Mouse (Mus musculus) naive thymus-derived CD4-positive, alpha-beta T cell, adult 2 months (primary cell): Measurements from ENCODE around the gene Caml.
"Not testable (repeated sequence)": the region's sequence is repeated elsewhere in the genome, so short reads cannot be mapped to it uniquely, and the experiment has no call there.

Source experiments
- DNase-seq: peaks from one replicate; pipeline ENCODE4 v3.0.0-alpha.2; 2011; ENCODE audit warnings: low read depth

Gene Caml

DNA sequence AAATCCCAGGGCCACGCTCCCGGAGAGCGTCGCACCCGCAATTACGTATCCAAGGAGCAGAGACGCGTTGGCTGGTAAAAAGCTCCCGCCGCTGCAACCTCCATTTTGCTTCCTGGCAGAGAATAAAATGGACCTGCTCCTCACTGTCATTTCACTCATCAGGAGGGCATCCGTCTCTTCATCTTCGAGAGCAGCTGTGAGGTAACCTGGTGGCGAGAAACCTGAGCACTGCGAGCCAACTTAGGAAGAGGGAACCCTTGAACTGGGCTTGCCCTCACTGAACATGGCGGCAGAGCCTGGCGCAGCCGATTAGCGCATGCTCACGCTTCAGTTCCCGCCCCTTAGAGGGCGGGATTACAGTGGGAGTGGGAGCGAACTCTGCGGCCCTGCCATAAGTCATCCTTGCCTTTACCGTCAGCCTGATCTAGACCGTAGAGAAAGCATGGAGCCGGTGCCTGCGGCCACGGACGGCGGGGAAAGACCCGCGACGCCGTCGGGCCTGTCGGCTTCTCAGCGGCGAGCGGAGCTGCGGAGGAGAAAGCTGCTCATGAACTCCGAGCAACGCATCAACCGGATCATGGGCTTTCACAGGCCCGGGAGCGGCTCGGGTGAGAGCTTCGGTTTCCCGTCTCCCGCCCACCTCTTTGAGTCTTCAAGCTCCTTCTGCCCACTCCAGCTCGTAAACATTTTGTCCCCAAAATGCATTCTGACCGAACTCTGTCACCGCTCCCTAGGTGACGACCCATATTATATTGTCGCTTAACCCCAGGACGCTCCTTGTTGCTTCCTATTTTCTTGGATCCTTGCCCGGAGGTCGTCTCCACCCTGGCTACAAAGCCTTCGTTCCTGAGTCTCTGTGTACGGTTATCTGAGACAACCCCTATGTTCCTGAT is at the start of gene Caml:
TSS of gene Caml (plus strand) at position 357 of the 893 bp plus-strand sequence.
- DNase-seq: peak; percentile 96

DNA sequence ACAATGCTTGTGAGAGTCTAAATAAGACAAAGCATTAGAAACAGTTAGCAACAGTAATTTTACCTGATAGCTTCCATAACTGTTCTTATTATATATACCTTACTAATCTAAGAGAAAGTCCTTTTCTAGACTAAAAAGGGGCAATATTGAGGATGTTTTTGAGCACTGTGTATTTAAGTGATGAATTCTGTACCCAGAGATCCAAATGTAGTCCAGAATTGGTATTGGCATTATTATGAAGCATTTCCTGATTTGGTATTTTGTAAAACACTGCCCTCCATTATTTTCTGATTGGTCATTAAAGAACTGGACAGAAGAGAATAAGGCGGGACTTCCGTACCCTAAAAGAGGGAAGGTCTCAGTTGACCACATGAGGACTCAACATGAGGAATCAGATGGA is 49.4 kb upstream of the Caml start, which contains the start of gene Tmed9:
TSS of gene Tmed9 (plus strand) at position 301 of the 400 bp plus-strand sequence.
- no peak for DNase-seq

DNA sequence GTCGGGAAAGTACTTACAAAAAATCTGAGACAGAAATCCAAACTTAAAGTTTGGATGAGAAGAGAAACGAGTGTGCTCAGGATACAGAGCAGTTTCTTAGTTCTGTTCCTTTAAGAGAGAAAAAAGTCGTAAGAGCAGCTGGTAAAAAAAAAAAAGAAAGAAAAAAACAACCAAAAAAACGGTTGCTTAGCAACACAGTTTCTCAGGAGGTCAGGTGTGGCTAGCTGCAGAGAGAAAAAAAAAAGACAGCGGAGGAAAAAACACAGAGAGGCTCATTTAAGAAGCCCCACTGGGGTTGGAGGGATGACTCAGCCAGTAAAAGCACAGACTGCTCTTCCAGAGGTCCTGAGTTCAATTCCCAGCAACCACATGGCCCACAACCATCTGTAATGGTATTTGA is 48.5 kb upstream of the Caml start:
- no peak for DNase-seq

DNA sequence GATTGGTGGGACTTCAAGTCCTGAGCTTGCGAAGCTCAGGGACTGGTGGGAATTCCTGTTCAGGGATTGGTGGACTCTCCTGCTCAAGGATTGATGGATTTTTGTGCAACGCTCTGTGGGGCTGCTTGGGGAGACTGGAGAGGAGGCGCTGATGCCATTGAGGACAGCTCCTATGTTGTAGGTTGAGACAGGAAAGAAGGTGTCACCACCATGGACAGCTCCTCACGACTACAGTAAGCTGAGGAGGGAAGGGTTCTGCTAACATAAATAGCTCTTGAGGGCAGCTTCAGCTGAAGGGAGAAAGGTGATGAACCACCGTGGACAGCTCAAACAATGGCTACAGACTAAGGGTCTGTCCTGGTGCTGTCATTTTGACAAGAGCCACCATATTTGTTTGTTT is 46.9 kb upstream of the Caml start:
- DNase-seq: no peak

DNA sequence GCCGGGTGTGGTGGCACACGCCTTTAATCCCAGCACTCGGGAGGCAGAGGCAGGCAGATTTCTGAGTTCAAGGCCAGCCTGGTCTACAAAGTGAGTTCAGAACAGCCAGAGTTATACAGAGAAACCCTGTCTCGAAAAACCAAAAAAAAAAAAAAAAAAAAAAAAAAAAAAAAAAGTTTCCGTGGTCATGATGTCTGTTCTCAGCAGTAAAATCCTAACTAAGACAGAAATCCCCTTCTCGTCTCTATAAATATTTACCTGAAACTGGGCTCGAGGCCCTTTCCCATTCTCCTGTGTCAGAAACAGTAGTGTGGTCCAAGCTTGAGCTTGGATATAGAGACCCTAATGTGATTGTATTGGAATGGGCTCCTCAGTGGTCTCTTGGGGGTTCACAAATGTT is 45.9 kb upstream of the Caml start:
- DNase-seq: not testable (repeated sequence)

DNA sequence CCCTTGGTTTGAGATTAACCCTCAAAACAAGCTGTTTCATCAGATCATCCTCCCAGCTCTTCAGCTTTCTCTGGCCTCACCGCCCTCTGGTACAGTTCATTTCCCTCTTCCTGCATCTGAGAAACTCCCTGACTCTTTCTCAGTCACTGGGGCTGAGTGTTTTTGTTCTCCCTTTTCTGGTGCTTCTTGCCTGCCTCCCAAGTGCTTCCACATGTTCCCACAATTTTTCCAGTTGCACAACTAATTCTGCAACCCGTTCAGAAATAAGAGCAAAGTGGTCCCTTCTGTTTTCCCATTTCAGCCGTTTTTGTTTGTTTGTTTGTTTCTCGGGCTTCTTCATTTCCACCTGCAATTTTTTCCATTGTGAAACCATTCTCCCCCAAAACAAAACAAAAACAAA is 44.7 kb upstream of the Caml start:
- DNase-seq: no peak

DNA sequence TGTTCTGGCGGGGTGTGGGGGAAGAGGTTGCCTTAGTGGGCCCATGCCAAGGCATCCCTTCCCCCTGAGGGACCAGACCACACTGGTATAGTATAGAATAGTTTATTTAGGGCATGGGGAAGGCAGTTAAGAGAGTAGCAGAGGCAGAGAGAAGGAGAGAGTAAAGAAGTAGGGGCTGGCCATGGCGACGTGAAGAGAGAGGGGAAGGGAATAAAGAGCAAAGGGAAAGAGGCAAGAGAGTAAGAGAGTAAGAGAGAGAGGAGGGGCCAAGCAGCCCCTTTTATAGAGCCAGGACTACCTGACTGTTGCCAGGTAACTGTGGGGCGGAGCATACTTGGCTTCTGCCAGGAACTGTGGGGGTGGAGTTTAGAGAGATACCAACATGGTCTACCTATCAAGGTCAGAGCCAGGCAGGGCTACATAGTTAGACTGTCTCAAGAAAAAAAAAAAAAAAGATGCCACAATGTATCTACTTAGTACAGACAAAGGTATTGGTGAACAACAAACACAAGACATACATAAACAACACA is 30.8 kb upstream of the Caml start:
- DNase-seq: no peak

DNA sequence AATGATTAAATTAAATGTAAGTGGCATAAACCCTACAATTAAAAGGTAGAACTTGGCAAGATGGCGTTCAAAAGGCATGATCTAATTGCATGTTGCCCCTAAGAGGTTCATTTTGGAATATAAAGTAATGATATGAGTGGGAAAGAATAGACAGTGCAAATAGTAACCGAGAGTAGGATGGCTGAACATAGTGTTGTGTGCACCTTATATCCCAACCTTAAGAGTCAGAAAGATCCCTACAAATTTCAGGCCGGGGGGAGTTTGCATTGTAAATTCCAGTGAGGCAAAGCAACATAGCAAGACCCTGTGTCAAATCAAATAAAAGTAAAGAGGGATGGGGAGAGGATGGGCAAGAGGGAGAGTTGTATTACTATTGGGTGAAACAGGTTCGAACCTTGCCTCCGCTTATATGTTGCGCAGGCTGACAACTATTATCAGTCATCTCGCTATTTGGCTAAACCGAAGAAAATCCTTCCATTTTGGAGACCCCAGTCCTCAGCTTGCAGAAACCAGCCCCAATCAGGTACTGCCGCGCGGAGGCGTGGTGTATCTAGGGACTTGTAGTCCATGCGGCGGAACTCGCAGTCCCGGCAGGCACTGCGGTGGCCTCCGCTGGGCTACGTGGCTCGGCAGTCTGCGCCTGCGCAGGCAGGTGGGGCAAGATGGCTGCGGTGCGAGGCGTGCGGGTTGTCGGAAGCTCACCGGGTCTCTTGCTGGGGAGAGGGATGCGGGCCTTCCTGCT is 30.1 kb upstream of the Caml start:
- DNase-seq: peak; percentile 97

DNA sequence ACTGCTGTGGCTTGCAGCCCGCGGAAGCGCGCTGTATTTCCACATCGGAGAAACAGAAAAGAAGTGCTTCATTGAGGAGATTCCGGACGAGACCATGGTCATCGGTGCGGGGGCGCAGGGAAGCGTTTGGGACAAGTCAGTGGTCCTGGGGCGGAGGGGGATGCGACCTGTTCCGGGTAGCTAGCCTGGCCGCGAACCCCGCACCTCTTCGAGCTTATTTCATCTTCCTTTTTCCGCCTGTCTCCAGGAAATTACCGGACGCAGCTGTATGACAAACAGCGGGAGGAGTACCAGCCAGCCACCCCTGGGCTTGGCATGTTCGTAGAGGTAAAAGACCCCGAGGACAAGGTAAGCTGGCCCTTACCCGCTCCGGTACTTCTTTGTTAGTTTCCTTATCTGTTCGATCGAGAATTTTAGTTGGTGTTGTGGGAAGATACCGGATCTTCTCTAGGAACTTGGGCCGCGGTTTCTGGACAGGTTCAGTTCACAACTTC is 29.5 kb upstream of the Caml start:
- DNase-seq: no peak

DNA sequence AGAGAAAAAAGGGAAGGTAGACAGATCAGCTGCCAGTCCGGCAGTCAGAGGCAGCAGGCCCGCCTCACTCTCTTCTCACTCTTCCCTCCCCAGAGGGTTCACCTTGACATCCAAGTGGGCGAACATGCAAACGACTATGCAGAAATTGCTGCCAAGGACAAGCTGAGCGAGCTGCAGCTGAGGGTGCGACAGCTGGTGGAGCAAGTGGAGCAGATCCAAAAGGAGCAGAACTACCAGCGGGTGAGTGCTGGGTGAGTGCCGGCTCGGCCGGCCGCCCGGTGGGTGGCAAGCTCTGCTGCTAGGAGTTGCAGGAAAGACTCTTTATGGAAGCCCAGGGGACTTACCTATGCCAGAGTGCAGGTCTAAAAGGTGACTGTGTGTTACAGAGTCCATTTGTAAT is 27.4 kb upstream of the Caml start:
- DNase-seq: no peak

DNA sequence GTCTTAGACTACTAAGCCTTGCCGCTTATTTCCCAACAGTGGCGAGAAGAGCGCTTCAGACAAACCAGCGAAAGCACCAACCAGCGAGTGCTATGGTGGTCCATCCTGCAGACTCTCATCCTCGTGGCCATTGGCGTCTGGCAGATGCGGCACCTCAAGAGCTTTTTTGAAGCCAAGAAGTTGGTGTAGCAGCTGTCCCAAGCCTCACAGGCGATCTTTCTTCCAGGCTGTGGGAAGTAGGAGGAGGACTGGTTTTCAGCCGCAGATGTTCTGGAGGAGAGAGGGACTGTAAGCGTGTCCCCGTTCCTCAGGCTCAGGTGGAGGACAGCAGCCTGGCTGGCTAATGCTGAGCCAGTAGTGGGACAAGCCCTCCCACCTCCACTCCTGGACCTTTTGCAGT is 26.0 kb upstream of the Caml start:
- no peak for DNase-seq

DNA sequence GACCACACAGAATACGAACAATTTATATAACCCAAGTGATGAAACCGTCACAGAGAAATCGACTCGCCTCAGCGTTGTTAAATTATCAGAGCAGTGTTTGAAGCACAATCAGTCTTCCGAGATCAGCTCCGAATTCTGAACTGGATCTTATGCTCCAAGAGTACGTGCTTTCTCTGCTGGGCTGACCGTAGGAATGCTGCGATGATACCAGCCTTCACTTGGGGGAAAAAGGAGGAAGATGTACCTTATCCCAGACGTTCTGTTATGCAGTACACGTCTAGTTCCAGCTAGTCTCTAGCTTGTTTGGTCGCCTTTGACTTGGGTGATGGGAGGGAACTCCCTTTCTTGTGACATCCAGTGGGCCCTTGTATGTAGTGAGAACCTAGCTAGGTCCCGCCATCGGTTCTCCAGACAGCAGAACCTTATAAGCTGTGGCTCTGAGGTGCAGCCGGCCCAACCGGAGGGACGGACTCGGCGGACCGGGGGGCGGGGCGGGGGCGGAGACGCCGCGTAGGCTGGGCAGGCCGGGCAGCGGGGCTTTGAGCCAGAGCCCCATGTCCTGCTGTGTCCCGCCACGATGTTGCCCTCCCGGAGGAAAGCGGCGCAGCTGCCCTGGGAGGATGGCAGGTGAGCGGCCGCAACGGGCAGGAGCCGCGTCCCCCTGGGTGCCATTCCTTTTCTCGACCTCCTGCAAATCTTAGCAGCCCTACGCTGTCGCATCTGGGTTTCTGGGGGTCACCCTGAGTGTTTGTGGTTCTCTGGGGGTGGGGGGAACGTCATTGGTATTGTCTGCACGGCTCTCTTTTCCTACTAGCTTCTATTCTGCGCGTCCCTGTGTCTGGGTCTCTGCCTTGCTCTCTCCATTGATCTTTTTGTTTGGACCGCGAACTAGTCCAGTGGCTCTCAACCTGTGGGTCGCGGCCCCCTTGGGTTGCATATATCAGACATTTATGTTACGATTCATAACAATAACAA is 23.0 kb upstream of the Caml start, which contains the start of gene B4galt7:
TSS of gene B4galt7 (plus strand) at position 331 of the 975 bp plus-strand sequence.
- peak; percentile 78 for DNase-seq

DNA sequence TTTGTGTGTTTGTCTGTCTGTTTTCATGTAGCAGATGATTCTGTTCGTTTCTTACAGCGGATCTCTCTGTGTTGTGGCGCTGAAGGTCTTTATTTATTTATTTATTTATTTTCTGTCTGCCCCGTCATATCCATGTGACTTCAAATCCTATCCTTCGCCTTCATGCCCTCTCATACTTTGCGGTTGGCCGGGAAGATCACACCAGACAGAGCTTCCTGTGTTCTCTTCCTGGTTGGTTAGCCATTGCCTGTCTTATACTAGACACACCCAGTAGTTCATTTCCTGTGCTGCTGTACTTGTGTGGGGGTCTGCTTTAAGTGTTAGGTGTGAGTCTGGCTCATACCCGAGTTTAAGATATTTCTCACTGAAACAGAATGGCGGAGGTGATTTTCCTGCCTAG is 22.1 kb upstream of the Caml start:
- DNase-seq: peak; percentile 66

DNA sequence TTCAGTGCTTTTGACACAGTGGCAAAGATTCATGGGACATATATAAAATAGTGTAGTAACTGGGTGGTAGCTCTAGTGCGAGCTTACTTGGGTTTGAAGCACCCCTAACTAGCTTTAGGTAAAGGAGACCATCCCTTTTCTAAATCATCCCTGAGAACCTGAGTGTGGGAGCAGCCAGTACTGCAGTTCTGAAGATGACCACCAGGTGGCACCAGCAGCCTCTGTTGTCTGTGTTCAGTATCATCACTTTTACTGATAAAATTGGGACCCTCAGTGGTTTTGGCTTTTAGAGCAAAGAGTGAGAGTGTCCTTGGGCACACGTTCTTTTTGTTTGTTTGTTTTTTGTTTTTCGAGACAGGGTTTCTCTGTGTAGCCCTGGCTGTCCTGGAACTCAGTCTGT is 21.2 kb upstream of the Caml start:
- peak; percentile 91 for DNase-seq

DNA sequence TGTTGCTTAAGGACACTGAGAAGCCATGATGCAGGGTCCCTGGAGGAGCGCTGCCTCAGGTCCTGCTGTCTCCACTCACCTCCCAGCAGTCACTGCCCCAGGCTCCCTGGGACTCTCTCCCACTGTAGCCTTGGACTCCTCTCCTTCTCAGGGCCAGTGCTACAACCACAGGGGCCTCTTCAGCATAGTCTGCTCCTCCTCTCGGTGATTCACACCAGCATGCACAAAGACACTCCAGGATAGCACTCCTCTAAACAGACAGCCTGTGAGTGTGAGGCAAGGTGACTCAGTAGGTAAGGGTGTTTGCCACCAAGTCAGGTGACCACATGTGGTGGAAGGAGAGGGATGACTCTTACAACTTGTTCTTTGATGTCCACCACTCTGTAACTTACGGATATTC is 18.2 kb upstream of the Caml start:
- no peak for DNase-seq

DNA sequence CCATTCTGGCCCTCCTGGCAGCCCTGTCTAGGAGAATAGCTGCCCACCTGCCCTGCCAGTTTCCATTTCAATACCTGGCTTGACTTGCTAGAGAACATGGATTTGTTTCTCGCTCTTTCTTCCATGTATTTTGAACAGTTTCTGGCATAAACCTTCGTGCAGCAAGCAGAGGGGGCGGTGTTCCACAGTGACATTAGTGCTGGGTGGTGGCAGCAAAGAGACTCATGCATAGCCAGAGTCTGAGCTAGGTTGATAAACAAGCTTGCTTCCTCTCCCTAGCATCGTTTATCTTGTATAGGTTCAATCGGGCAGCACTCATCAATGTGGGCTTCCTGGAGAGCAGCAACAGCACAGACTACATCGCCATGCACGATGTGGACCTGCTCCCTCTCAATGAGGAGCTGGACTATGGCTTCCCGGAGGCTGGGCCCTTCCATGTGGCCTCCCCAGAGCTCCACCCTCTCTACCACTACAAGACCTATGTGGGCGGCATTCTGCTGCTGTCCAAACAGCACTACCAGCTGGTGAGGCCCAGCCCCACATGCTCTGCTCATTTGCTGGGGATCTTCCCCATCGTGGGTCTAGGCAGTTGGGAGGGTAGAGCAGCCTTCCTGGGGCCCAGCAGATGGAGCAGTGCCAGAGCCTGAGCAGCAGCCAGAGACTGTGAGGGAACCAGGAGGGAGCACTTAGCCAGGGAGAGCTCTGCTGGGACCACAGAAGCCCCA is 15.7 kb upstream of the Caml start:
- DNase-seq: no peak

DNA sequence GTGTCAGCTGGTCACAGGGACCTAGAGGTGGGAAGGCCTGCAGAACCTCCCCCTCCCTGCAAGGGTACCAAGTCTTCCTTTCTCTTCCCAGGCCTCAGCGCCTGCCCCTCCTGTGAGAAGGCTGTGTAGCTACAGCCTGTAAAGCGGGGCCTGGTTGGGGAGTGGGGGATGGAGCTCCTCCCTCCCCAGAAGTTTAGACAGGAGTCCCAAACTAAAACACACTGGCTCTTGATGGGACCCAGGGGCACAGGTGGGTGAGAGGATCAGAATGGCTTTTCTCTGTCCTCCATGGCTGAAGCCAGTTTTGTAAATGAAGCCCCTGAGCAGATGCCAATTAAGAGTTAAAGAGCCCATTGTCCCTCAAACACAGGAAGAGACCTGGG is 15.2 kb upstream of the Caml start:
- no peak for DNase-seq

DNA sequence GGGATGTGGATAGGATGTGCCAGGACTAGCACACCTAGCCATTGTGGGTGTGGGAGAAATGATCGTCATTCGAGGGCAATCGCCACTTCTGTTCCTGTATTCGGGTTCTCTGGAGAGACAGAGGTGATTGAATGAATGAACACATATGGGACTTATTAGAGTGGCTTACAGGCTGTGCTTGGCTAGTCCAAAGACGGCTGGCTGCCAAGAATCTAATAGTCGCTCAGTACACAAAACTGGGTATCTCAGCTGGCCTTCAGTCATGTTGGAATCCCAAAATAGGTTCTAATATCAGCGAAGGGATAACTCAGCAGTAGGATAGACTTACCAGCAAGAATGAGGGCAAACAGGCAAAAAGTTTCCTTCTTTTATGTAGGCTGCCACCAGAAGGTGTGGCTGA is 10.8 kb upstream of the Caml start:
- DNase-seq: no peak

DNA sequence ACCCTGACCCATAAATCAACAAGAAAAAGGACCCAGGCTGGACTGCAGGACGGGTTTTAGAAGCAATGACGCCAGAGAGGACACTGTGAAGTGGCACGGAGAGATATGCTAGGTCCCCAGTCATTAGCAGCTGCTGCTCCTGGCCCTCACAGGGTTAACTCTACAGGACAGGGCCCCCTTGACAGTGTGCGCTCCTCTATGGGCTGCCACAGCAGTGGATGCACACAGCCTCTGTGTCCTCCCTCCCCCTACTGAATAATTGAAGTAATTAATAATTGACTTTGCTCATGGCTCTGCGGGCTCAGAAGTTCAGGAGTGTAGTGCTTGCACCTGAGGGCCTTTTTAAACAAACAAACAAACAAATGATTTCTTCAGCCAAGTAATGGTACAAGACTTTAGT is 9.3 kb upstream of the Caml start:
- DNase-seq: no peak

DNA sequence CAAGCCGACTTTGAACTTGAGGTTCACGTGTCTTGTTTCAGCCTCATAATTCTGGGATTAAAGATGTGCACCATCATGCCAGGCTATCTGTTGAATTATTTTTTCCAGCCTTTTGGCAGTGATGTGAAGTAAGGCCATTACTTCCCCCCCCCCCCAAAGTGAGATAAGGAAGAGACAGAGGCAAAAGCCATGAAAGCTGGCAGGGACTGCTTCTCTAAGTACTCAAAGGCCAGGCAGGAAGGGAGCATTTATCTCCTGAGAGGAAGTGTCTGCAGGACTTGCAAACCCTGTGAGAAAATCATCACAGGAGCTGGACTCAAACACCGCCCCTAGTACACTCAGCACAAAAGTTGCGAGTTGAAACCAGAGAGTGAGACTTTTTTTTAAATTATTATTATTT is 3.5 kb upstream of the Caml start:
- no peak for DNase-seq

DNA sequence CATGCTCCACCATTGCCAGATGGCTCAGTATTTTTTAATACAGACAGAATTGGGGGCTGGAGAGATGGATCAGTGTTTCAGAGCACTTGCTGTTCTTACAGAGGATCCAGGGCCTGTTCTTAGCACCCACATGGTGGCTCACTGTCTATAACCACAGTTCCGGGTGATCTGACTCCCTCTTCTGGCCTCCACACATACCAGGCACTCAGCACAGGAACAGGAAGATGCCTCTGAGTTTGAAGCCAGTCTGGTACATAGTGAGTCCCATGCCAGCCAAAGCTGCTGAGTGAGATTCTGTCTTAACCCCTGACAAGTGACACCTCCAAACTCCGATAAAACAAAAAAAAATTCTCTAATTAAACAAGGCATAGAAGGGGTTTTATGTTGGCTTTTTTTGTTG is 2.5 kb upstream of the Caml start:
- DNase-seq: no peak
